Mouse (Mus musculus): ENCODE data around the gene Nampt.

DNA sequence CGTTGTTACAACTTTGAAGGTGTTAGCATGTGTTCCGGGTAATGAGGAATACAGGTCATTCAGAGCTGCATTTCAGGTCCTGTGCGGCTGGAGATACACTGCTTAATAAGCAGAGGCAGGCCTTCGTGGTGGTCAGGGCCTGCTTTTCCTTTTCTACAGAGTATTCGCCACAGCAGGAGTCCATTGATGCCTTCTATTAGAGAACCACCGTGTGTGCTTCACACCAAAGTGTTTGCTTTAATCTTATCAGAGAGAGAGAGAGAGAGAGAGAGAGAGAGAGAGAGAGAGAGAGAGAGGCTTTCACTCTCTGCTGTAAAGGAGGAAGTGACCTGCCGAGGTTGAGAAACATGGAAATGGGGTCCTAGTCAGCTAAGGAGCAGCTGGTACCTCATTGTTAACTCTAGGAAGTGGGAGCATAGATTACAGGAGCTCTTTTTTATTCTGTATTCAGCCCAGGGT is 22.1 kb downstream of the Nampt start:
- no peak for TF ChIP-seq POLR2A (IDR thresholded peaks at IDR 0.05; ENCODE audit: control insufficient read depth, low read depth, low read length)
- no peak for TF ChIP-seq CTCF (IDR thresholded peaks at IDR 0.05; ENCODE audit: control insufficient read depth, insufficient read depth, insufficient replicate concordance, low read depth, low read length)
